Mouse (Mus musculus): ENCODE results near the gene Ccdc154.

Ccdc154 gene

DNA sequence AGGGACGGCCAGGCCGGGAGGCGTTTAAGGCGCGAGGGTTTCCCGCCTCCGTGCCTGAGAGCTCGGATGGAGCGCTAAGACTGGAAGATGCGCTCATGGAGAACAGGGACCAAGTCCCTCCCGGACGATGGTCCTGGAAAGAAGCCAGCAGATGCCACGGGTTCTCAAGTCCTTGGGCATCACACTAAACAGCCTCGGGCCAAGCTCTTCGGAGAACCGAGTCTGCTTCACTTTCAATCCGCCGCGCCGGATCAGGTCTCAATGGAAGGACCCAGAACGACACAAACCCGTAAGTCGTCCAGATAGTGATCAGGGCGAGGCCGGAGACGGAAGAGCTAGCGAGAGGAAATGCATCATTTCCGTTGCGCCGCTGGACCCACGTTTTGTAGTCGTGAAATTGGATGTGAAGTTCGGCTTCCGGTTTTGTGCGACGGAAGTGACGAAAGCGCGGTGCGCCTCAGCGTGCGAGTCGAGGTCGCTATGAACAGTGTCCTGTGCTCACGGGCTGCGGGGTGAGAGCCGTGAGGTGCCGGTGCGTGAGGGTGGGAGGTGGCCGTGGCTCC, 21.9 kb downstream of the Ccdc154 start, which contains the start of gene BC003965:
Gene BC003965 (plus strand): TSS at position 426 of the 563 bp plus-strand sequence.
- DNase-seq (ENCODE audit: low read depth, low spot score), result peak; percentile 98

DNA sequence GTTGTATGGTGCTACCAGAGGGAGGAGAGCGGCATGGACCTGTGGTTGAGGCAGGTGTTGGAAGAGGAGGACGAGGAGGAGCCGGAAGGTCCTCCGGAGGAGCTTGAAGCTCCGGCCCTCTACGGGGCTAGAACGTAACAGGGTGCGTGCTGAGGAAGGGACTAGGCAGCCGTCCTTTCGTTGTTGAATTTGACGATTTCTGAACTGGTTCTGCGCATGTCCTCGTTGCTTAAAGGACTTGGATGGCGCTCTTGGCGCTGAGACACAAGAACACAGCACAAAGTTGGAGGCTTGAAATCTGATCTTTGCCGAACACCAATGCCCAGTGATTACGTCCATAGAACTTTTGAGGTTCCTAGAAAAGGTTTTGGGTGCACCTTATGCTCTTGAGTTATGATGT, 22.7 kb downstream of the Ccdc154 start:
- no peak for DNase-seq (ENCODE audit: low read depth, low spot score)

DNA sequence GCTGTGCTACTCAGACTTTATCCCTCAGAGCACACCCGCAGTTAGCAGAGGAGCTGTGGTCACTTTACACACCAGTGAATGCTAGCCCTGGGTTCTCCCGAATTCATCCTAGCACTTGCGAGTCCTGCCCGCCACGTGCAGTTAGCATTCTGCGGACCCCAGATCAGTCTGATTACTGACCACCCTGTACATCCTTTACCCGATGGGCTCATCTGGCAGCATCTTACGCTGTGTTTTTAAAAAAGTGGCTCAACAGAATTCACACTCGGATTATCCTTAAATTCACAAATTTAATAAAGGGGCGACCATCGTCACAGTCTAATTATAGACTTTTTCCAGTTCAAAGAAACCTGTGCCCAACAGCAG, 25.5 kb downstream of the Ccdc154 start:
- no peak for DNase-seq (ENCODE audit: low read depth, low spot score)

DNA sequence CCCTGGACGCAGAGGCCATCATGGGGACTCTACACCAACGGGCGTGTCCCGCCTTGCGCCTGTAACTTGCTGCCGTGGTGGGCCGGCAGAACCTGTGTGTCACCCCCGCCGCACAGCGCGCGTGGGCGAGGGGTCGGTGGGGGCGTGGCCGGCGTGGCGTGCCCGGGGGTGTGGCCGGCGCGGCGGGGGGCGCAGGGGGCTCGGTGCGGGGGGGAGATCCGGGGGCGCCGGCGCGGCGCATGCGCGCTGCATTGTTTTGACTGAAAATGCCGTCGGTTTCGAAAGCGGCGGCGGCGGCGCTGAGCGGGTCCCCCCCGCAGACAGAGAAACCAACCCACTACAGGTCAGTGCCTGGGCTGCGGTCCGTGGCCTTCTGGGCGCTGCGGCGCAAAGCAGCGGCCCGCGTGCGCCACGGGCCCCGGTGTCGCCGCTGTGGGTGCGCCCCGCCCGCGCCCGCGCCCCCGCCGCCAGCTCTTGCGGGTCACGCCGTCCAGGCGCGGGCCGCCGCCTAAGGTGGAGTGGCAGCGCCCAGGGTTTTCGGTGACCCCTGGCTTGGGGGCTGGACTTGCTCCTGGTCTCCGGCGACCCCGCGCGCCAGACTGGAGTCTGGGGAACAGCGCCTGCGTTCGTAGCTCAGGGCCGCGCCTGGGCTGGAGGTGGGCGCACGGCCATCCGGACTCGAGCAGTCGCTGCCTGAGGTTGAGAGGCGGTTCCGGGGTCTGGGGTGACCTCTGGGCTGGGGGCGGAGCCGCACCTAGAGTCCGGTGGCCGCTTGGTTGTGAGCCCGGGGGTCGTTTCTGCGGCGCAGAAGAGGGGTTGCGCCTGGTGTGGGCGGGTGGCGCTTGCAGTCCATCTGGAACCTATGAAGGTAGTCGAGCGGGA, 26.1 kb downstream of the Ccdc154 start, which contains the start of gene Unkl:
Gene Unkl (plus strand): TSS at position 248 of the 882 bp plus-strand sequence.
- DNase-seq (ENCODE audit: low read depth, low spot score), result peak; percentile 54

DNA sequence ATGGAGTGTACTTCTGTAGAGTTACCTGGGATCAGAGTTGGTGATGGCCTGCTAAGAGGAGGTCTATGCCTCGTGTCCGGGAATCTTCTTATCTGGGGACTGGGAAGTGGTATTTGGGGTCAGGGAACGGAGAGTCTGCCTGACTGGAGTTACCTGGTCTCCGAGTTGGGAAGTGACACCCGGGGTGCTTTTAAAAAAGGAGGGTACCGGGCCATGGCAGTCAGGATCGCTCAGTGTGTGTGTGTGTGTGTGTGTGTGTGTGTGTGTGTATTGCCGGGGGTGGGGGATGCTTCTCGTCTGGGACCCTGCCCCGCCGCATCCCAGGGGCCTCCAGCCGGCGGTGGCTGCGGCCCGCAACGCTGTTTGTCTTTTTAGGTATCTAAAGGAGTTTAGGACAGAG, 26.8 kb downstream of the Ccdc154 start:
- DNase-seq (ENCODE audit: low read depth, low spot score), result no peak

DNA sequence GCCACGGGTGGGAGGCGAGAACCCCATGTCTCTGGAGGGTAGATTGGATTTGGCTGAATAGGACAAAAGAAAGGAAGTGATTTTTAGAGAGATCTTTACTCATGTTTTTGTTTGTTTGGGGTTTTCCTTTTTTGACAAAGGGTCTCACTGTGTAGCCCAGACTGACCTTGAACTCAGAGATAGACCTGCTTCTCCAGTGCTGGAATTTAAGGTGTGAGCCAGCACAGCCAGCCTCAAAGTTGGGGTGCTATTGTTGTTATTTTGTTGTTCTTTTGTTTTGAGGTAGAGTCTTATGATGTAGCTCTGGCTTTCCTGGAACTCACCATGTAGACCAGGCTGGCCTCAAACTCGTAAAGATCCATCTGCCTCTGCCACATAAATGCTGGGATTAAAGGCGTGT, 40.1 kb downstream of the Ccdc154 start:
- no peak for DNase-seq (ENCODE audit: low read depth, low spot score)

DNA sequence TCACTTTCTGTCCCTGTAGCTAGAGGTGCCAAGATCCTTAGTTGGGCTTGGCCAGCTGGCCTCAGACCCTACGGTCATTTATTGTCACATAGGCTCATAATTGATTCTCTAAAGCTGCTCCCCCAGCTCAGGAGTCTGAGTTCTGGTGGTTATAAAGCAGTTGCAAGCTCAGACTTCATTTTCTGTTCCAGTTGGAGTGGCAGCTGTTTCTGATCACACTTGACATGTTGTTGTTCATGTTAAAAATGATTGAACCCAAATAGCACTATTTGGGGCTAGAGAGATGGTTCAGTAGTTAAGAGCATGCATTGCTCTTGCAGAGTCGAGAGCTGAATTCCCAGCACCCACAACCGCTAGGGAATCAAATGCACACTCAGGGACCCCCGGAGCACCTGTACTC, 47.7 kb downstream of the Ccdc154 start:
- no peak for DNase-seq (ENCODE audit: low read depth, low spot score)

DNA sequence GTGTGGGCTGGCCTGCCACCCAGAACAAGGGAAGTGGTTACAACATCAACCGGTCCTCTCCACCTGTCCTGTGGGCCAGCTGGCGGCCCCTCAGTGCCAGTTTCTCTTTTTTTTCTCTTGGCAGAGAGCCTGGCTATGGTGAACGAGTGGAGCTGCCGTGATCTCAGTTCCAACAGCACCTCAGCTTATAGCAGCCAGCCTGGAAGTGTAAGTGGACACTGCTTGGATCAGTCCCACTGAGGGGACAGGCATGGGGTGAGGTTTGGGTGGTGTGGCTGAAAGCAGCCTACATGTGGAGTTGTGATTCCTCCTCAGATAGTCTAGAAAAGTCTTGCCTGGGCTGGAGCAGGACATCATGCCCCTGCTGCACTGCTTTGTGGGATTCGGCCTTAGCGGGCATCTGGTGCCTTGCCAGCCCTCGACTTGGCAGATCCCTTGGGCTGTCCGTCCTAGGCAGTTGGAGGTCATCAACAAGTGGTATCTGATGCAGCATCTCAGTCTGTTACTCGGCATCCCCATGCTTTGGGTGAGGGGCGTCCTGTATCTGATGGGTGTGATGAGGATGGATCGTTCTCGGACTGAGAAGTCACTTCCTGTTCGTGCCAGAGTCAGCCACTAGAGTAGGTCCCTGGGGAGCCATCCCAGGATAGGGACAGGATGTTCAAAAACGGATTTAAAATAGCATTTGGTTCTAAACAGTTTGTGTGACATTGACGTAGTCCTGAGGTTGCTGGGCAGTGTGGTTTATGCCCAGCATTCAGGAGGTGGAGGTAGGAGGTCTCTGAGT, 48.6 kb downstream of the Ccdc154 start:
- peak; percentile 82 for DNase-seq (ENCODE audit: low read depth, low spot score)

DNA sequence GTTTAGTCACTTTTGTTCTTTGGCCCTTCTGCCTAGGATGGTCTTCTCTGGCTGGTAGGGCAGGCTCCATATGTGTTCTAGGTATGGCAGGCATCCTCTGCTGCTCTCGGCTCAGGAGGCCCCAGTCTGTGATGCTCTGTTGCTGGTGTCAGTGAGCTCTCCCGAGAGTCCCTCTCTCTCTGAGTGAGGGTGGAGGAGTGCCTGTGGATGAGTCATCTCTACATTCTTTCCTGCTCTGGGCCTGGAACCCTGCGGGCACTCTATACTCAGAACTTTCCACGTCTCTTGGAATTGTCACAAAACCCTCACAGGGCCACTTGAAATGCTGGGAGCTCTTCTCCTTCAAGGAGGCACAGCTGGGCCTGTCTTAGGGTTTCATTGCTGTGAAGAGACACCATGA, 49.4 kb downstream of the Ccdc154 start:
- DNase-seq (ENCODE audit: low read depth, low spot score), result no peak

DNA sequence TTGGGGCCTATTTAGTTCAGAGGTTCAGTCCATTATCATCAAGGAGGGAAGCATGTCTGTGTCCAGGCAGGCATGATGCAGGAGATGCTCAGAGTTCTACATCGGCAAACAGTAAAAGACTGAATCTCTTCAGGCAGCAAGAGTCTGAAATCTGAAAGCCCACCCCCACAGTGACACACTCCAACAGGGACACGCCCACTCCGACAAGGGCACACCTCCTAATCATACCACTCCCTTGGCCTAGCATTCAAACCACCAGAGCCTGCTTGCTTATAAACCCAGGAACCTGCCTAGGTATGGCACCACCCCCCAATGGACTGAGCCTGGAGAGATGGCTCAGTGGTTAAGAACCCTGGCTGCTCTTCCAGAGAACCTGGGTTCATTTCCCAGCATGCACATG, 53.2 kb downstream of the Ccdc154 start:
- DNase-seq (ENCODE audit: low read depth, low spot score), result no peak

DNA sequence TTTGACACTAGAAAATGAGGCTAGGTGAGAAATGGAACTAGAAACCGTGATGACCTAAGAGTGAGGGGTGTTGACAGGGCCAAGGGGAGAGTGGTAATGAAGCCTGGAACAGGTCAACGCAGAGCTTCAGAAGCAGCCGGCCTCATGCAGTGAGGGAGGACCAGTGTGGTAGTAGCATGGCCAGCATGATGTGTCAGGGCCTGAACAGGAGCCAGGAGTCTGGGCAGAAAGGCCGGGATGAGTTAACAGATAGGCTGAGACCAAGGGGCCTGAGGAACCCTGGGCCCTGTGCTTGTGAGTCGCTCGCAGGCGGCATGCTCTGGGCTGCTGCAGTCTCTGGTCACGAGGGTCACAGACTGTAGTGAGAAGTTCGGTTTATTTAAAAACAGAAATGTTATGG, 56.7 kb downstream of the Ccdc154 start:
- DNase-seq (ENCODE audit: low read depth, low spot score), result no peak

DNA sequence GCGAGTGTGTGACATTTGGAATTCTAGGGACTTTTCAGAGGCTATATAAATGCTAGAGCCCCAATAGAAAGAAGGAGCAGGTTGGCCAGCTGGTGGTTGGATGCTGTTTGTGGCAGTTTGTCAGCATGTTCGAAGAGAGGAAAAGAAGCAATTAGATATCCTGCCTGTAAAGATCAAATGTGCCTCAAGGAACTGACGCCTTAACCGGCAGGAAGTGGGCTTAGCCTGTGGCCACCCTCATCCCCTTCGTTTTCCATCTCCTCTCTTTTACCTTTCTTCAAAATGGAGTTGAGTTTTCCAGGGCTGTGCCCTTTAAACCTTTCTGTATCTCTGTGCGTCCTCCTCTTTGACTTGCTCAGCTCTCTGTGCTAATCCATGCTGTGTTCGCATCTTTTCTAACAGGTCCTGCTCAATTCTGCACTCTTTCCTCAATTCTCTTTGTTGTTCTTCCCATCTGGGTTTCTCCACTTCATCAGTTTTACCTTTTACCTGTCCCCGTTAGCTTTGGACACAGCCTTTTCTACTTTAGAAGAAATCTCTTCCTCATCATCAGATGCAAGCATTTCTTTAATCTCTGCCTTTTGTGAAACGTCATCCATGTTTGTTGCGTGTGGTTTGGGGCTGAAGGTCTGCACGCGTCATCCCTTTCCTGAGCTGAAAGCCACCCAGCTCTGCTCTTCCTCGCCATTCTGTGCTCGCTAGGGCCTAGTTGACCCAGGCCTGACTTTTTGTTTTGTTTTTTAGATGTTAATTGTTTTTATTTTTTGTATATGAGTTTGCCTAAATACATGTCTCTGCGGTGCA, 57.4 kb downstream of the Ccdc154 start:
- DNase-seq (ENCODE audit: low read depth, low spot score), result no peak

DNA sequence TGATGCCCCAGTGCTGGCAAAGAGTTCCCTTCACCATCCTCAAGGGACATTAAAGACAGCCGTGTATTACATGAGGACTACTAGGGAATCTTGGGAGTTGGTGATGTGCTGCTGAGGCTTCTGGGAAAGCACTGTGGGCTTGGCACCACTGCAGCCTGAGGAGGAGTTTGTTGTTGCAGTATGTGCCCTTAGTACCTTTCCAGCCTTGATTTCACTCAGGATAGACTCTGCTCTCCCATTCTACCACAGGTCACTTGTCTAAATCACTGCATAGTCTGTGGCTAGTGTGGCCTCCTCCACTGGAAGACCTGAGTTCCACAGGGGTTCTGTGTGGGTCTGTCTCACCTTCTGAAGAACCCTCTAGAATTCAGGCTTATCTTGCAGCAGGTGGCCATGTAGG, 58.5 kb downstream of the Ccdc154 start:
- no peak for DNase-seq (ENCODE audit: low read depth, low spot score)
